Mouse (Mus musculus) hindbrain, embryonic 14.5 days (tissue): ENCODE results near the gene Pitx1. TPM values are rescaled to one million over a fixed set of nuclear protein-coding genes. Genes with fewer than 3 reads are reported as not detected.

Experiments used
- ATAC-seq: fragments of 200-750 bp; cut with Nextera tagmentation; 2 replicates; pipeline ENCODE4 v1.8.0; 2017; ENCODE audit warnings: moderate number of reproducible peaks, mild to moderate bottlenecking, moderate TSS enrichment, moderate library complexity; ENCODE audit not compliant: low FRiP score
- DNase-seq: peaks from one replicate; pipeline ENCODE4 v3.0.0-alpha.2; 2015; ENCODE audit warnings: low spot score
- H3K27ac ChIP-seq: fragments of 300-500 bp; sonication (generic); 2 replicates; pipeline ENCODE4 v1.5.1; 2014; ENCODE audit warnings: mild to moderate bottlenecking, moderate library complexity
- H3K27me3 ChIP-seq: fragments of 300-500 bp; sonication (generic); 2 replicates; pipeline ENCODE4 v1.6.1; 2014; ENCODE audit warnings: mild to moderate bottlenecking, low read length, mixed read lengths; ENCODE audit not compliant: control insufficient read depth, insufficient read depth
- H3K36me3 ChIP-seq: fragments of 300-500 bp; sonication (generic); replicated peaks from 2 replicates; pipeline ENCODE4 v1.6.1; 2014; ENCODE audit not compliant: control insufficient read depth, insufficient read depth
- H3K4me1 ChIP-seq: fragments of 300-500 bp; sonication (generic); replicated peaks from 2 replicates; pipeline ENCODE4 v1.6.1; 2014; ENCODE audit warnings: antibody characterized with exemption, low read length, mixed read lengths; ENCODE audit not compliant: control insufficient read depth, insufficient read depth
- H3K4me2 ChIP-seq: fragments of 300-500 bp; sonication (generic); replicated peaks from 2 replicates; pipeline ENCODE4 v1.6.1; 2014; ENCODE audit warnings: mild to moderate bottlenecking, moderate library complexity
- H3K4me3 ChIP-seq: fragments of 300-500 bp; sonication (generic); replicated peaks from 2 replicates; pipeline ENCODE4 v1.5.1; 2014; ENCODE audit warnings: mild to moderate bottlenecking, low read length
- H3K9ac ChIP-seq: fragments of 300-500 bp; sonication (generic); 2 replicates; pipeline ENCODE4 v1.6.1; 2014
- H3K9me3 ChIP-seq: fragments of 300-500 bp; sonication (generic); 2 replicates; pipeline ENCODE4 v1.6.1; 2016; ENCODE audit warnings: low read length; ENCODE audit not compliant: control insufficient read depth
- WGBS: fragments of 180-500 bp; shearing (Covaris S2); extraction: QIAGEN DNeasy Blood & Tissue Kit; methylation state at CpG from one replicate; pipeline ENCODE4 v1.1.7; 2014; 5-methylcytosine and 5-hydroxymethylcytosine counted together
- polyA plus RNA-seq: library from polyadenylated mRNA; unstranded; fragments of >200 nt; fragmentation: Nextera tagmentation; extraction: Ambion mirVana; gene quantifications from 2 replicates; pipeline ENCODE4 v1.2.1, GENCODE M21; 2014

Gene Pitx1
- polyA plus RNA-seq, 1 experiment from 2014 or later: not detected

GRCm38 (mm10) chr13:55826796-55827678, 9.0 kb downstream of the Pitx1 start:
- Histone ChIP-seq H3K9ac (no peak overlapping the region), H3K4me1 (no peaks in the 10 kb centered on the region), H3K27ac (no peak overlapping the region), H3K27me3 (peaks cover 85% of the 10 kb centered on the region), H3K36me3 (no peaks in the 10 kb centered on the region), H3K4me3 (no peak overlapping the region), H3K4me2 (no peak overlapping the region), H3K9me3 (no peaks in the 10 kb centered on the region)
- no peak for DNase-seq
- no peak for ATAC-seq
- WGBS: 4% methylated on average over 13 of the region's 13 CpGs

- ATAC-seq (no peak), DNase-seq (no peak)
- 1% methylated on average over 56 of the region's 56 CpGs for WGBS
- H3K9ac ChIP-seq: no peak overlapping the region
- H3K9me3 ChIP-seq: no peaks in the 10 kb centered on the region
- H3K4me2 ChIP-seq: no peak overlapping the region
- H3K4me3 ChIP-seq: no peak overlapping the region
- H3K4me1 ChIP-seq: no peaks in the 10 kb centered on the region
- H3K27ac ChIP-seq: no peak overlapping the region
- peaks cover 85% of the 10 kb centered on the region for H3K27me3 ChIP-seq
- H3K36me3 ChIP-seq: no peaks in the 10 kb centered on the region
Observed at GRCm38 (mm10) chr13:55826008-55826671, 9.9 kb downstream of the Pitx1 start.

GRCm38 (mm10) chr13:55825245-55825681, 10.7 kb downstream of the Pitx1 start:
- Histone ChIP-seq H3K27me3 (peaks cover 79% of the 10 kb centered on the region), H3K4me3 (no peak overlapping the region), H3K9ac (no peak overlapping the region), H3K36me3 (no peaks in the 10 kb centered on the region), H3K4me2 (no peak overlapping the region), H3K4me1 (no peaks in the 10 kb centered on the region), H3K27ac (no peak overlapping the region), H3K9me3 (no peaks in the 10 kb centered on the region)
- 0% methylated on average over 32 of the region's 32 CpGs for WGBS
- DNase-seq (no peak), ATAC-seq (no peak)

- no peaks in the 10 kb centered on the region for H3K9me3 ChIP-seq
- ATAC-seq (no peak), DNase-seq (no peak)
- 12% methylated on average over 10 of the region's 10 CpGs for WGBS
- no peak overlapping the region for H3K4me2 ChIP-seq
- no peak overlapping the region for H3K27ac ChIP-seq
- no peaks in the 10 kb centered on the region for H3K36me3 ChIP-seq
- no peaks in the 10 kb centered on the region for H3K4me1 ChIP-seq
- H3K4me3 ChIP-seq: no peak overlapping the region
- H3K27me3 ChIP-seq: peaks cover 72% of the 10 kb centered on the region
- H3K9ac ChIP-seq: no peak overlapping the region
Observed at GRCm38 (mm10) chr13:55824151-55824945, 11.6 kb downstream of the Pitx1 start.

GRCm38 (mm10) chr13:55822499-55822898, 13.5 kb downstream of the Pitx1 start:
- Histone ChIP-seq H3K36me3 (no peaks in the 10 kb centered on the region), H3K9ac (no peak overlapping the region), H3K27me3 (peaks cover 63% of the 10 kb centered on the region), H3K9me3 (no peaks in the 10 kb centered on the region), H3K4me2 (no peak overlapping the region), H3K27ac (no peak overlapping the region), H3K4me1 (no peaks in the 10 kb centered on the region), H3K4me3 (no peak overlapping the region)
- DNase-seq: no peak
- 59% methylated on average over 5 of the region's 5 CpGs for WGBS
- ATAC-seq: no peak

GRCm38 (mm10) chr13:55814834-55815233, 21.2 kb downstream of the Pitx1 start:
- DNase-seq (no peak), ATAC-seq (no peak)
- no peak overlapping the region for H3K9ac ChIP-seq
- H3K27me3 ChIP-seq: no peaks in the 10 kb centered on the region
- no peak overlapping the region for H3K27ac ChIP-seq
- no peaks in the 10 kb centered on the region for H3K36me3 ChIP-seq
- no peaks in the 10 kb centered on the region for H3K9me3 ChIP-seq
- H3K4me3 ChIP-seq: no peak overlapping the region
- H3K4me1 ChIP-seq: no peaks in the 10 kb centered on the region
- H3K4me2 ChIP-seq: no peak overlapping the region
- WGBS: 89% methylated on average over 6 of the region's 6 CpGs

- DNase-seq: no peak
- Histone ChIP-seq H3K27ac (no peak overlapping the region), H3K4me3 (no peak overlapping the region), H3K4me1 (no peaks in the 10 kb centered on the region), H3K36me3 (no peaks in the 10 kb centered on the region), H3K27me3 (no peaks in the 10 kb centered on the region), H3K9ac (no peak overlapping the region), H3K9me3 (no peaks in the 10 kb centered on the region), H3K4me2 (no peak overlapping the region)
- ATAC-seq: no peak
- 66% methylated on average over 5 of the region's 5 CpGs for WGBS
Observed at GRCm38 (mm10) chr13:55813490-55814016, 22.4 kb downstream of the Pitx1 start.

- ATAC-seq: no peak
- no peak overlapping the region for H3K4me2 ChIP-seq
- no peaks in the 10 kb centered on the region for H3K36me3 ChIP-seq
- no peaks in the 10 kb centered on the region for H3K9me3 ChIP-seq
- no peak overlapping the region for H3K4me3 ChIP-seq
- no peaks in the 10 kb centered on the region for H3K4me1 ChIP-seq
- no peak for DNase-seq
- H3K27me3 ChIP-seq: no peaks in the 10 kb centered on the region
- WGBS: 82% methylated on average over 5 of the region's 5 CpGs
- no peak overlapping the region for H3K27ac ChIP-seq
- H3K9ac ChIP-seq: no peak overlapping the region
Observed at GRCm38 (mm10) chr13:55810947-55811346, 25.0 kb downstream of the Pitx1 start.

GRCm38 (mm10) chr13:55809707-55810106, 26.3 kb downstream of the Pitx1 start:
- no peak overlapping the region for H3K4me3 ChIP-seq
- no peak for ATAC-seq
- H3K27me3 ChIP-seq: no peaks in the 10 kb centered on the region
- no peak overlapping the region for H3K27ac ChIP-seq
- no peak overlapping the region for H3K9ac ChIP-seq
- WGBS: 96% methylated on average over 10 of the region's 10 CpGs
- H3K4me2 ChIP-seq: no peak overlapping the region
- H3K36me3 ChIP-seq: no peaks in the 10 kb centered on the region
- H3K9me3 ChIP-seq: no peaks in the 10 kb centered on the region
- no peak for DNase-seq
- H3K4me1 ChIP-seq: no peaks in the 10 kb centered on the region
